Mouse (Mus musculus) liver, postnatal 0 days (tissue): ENCODE results near the gene Lhfpl5.

Experiments used
- CTCF ChIP-seq: sonication (generic); IDR thresholded peaks from 2 replicates; pipeline ENCODE4 v1.5.1; 2016; ENCODE audit warnings: antibody characterized with exemption, low read depth
- EP300 ChIP-seq: IDR thresholded peaks from 2 replicates; pipeline ENCODE4 v1.6.1; 2016; ENCODE audit warnings: antibody characterized with exemption, low read depth, mild to moderate bottlenecking

GRCm38 (mm10) chr17:28624841-28625240 is 49.4 kb downstream of the Lhfpl5 start:
- TF ChIP-seq CTCF (no peak), EP300 (no peak)
